Mouse (Mus musculus): Measurements from ENCODE around the gene Glb1. TPM values are rescaled to one million over a fixed set of nuclear protein-coding genes. Genes with fewer than 3 reads are reported as not detected.

The Glb1 gene
- polyA plus RNA-seq, 1 experiment from 2014 or later = 21.9 TPM

- no peaks in the 10 kb centered on the region for H3K9me3 ChIP-seq (ENCODE audit: control insufficient read depth, low read length)
- H3K4me1 ChIP-seq (replicated peaks; ENCODE audit: control insufficient read depth, insufficient read depth, low read length) = no peaks in the 10 kb centered on the region
- H3K4me2 ChIP-seq (replicated peaks; ENCODE audit: low read depth, low read length) = no peak overlapping the region
- no peak for ATAC-seq (ENCODE audit: low FRiP score)
- H3K4me3 ChIP-seq (ENCODE audit: low read depth, low read length) = no peak overlapping the region
- no peak overlapping the region for H3K9ac ChIP-seq (ENCODE audit: low read depth, low read length)
- no peaks in the 10 kb centered on the region for H3K27me3 ChIP-seq (ENCODE audit: control insufficient read depth, insufficient read depth, low read length)
- H3K36me3 ChIP-seq (ENCODE audit: control insufficient read depth, insufficient read depth, low read length) = no peaks in the 10 kb centered on the region
- 91% methylated on average over 8 of the region's 8 CpGs for WGBS
- DNase-seq (ENCODE audit: low spot score) = no peak
- no peak overlapping the region for H3K27ac ChIP-seq (ENCODE audit: low read depth, low read length)
Measured at GRCm38 (mm10) chr9:114443351-114443750, 42.5 kb downstream of the Glb1 start.

GRCm38 (mm10) chr9:114446887-114447286, 46.0 kb downstream of the Glb1 start:
- DNase-seq (ENCODE audit: low spot score) (no peak), ATAC-seq (ENCODE audit: low FRiP score) (no peak)
- Histone ChIP-seq H3K27ac (ENCODE audit: low read depth, low read length) (no peak overlapping the region), H3K9me3 (ENCODE audit: control insufficient read depth, low read length) (no peaks in the 10 kb centered on the region), H3K4me1 (replicated peaks; ENCODE audit: control insufficient read depth, insufficient read depth, low read length) (no peaks in the 10 kb centered on the region), H3K4me2 (replicated peaks; ENCODE audit: low read depth, low read length) (no peak overlapping the region), H3K36me3 (ENCODE audit: control insufficient read depth, insufficient read depth, low read length) (no peaks in the 10 kb centered on the region), H3K27me3 (ENCODE audit: control insufficient read depth, insufficient read depth, low read length) (no peaks in the 10 kb centered on the region), H3K9ac (ENCODE audit: low read depth, low read length) (no peak overlapping the region), H3K4me3 (ENCODE audit: low read depth, low read length) (no peak overlapping the region)
- 89% methylated on average over 8 of the region's 8 CpGs for WGBS

- Histone ChIP-seq H3K9ac (ENCODE audit: low read depth, low read length) (no peak overlapping the region), H3K27ac (ENCODE audit: low read depth, low read length) (no peak overlapping the region), H3K4me3 (ENCODE audit: low read depth, low read length) (no peak overlapping the region), H3K9me3 (ENCODE audit: control insufficient read depth, low read length) (no peaks in the 10 kb centered on the region), H3K36me3 (ENCODE audit: control insufficient read depth, insufficient read depth, low read length) (no peaks in the 10 kb centered on the region), H3K27me3 (ENCODE audit: control insufficient read depth, insufficient read depth, low read length) (no peaks in the 10 kb centered on the region), H3K4me2 (replicated peaks; ENCODE audit: low read depth, low read length) (no peak overlapping the region), H3K4me1 (replicated peaks; ENCODE audit: control insufficient read depth, insufficient read depth, low read length) (no peaks in the 10 kb centered on the region)
- 82% methylated on average over 5 of the region's 5 CpGs for WGBS
- ATAC-seq (ENCODE audit: low FRiP score) (no peak), DNase-seq (ENCODE audit: low spot score) (no peak)
Measured at GRCm38 (mm10) chr9:114448700-114449099, 47.8 kb downstream of the Glb1 start.

- no peaks in the 10 kb centered on the region for H3K36me3 ChIP-seq (ENCODE audit: control insufficient read depth, insufficient read depth, low read length)
- ATAC-seq (ENCODE audit: low FRiP score) = no peak
- H3K27me3 ChIP-seq (ENCODE audit: control insufficient read depth, insufficient read depth, low read length) = no peaks in the 10 kb centered on the region
- H3K27ac ChIP-seq (ENCODE audit: low read depth, low read length) = no peak overlapping the region
- H3K9me3 ChIP-seq (ENCODE audit: control insufficient read depth, low read length) = no peaks in the 10 kb centered on the region
- H3K9ac ChIP-seq (ENCODE audit: low read depth, low read length) = no peak overlapping the region
- no peak for DNase-seq (ENCODE audit: low spot score)
- no peak overlapping the region for H3K4me2 ChIP-seq (replicated peaks; ENCODE audit: low read depth, low read length)
- no peaks in the 10 kb centered on the region for H3K4me1 ChIP-seq (replicated peaks; ENCODE audit: control insufficient read depth, insufficient read depth, low read length)
- 88% methylated on average over 13 of the region's 13 CpGs for WGBS
- H3K4me3 ChIP-seq (ENCODE audit: low read depth, low read length) = no peak overlapping the region
Measured at GRCm38 (mm10) chr9:114449120-114449754, 48.4 kb downstream of the Glb1 start.

GRCm38 (mm10) chr9:114451615-114452014, 50.7 kb downstream of the Glb1 start:
- no peak for ATAC-seq (ENCODE audit: low FRiP score)
- Histone ChIP-seq H3K9ac (ENCODE audit: low read depth, low read length) (no peak overlapping the region), H3K4me3 (ENCODE audit: low read depth, low read length) (no peak overlapping the region), H3K27me3 (ENCODE audit: control insufficient read depth, insufficient read depth, low read length) (no peaks in the 10 kb centered on the region), H3K36me3 (ENCODE audit: control insufficient read depth, insufficient read depth, low read length) (no peaks in the 10 kb centered on the region), H3K4me1 (replicated peaks; ENCODE audit: control insufficient read depth, insufficient read depth, low read length) (no peaks in the 10 kb centered on the region), H3K27ac (ENCODE audit: low read depth, low read length) (no peak overlapping the region), H3K9me3 (ENCODE audit: control insufficient read depth, low read length) (no peaks in the 10 kb centered on the region), H3K4me2 (replicated peaks; ENCODE audit: low read depth, low read length) (no peak overlapping the region)
- no peak for DNase-seq (ENCODE audit: low spot score)
- 86% methylated on average over 7 of the region's 7 CpGs for WGBS

- no peak for ATAC-seq (ENCODE audit: low FRiP score)
- no peak overlapping the region for H3K4me3 ChIP-seq (ENCODE audit: low read depth, low read length)
- H3K9me3 ChIP-seq (ENCODE audit: control insufficient read depth, low read length) = no peaks in the 10 kb centered on the region
- no peak for DNase-seq (ENCODE audit: low spot score)
- 92% methylated on average over 6 of the region's 6 CpGs for whole genome bisulfite sequencing
- no peak overlapping the region for H3K27ac ChIP-seq (ENCODE audit: low read depth, low read length)
- H3K4me1 ChIP-seq (replicated peaks; ENCODE audit: control insufficient read depth, insufficient read depth, low read length) = no peaks in the 10 kb centered on the region
- H3K27me3 ChIP-seq (ENCODE audit: control insufficient read depth, insufficient read depth, low read length) = no peaks in the 10 kb centered on the region
- no peak overlapping the region for H3K4me2 ChIP-seq (replicated peaks; ENCODE audit: low read depth, low read length)
- H3K36me3 ChIP-seq (ENCODE audit: control insufficient read depth, insufficient read depth, low read length) = no peaks in the 10 kb centered on the region
- H3K9ac ChIP-seq (ENCODE audit: low read depth, low read length) = no peak overlapping the region
Measured at GRCm38 (mm10) chr9:114452418-114452817, 51.5 kb downstream of the Glb1 start.

- H3K4me2 ChIP-seq (replicated peaks; ENCODE audit: low read depth, low read length) = no peak overlapping the region
- DNase-seq (ENCODE audit: low spot score) = no peak
- no peaks in the 10 kb centered on the region for H3K4me1 ChIP-seq (replicated peaks; ENCODE audit: control insufficient read depth, insufficient read depth, low read length)
- no peak overlapping the region for H3K9ac ChIP-seq (ENCODE audit: low read depth, low read length)
- no peak overlapping the region for H3K4me3 ChIP-seq (ENCODE audit: low read depth, low read length)
- no peaks in the 10 kb centered on the region for H3K9me3 ChIP-seq (ENCODE audit: control insufficient read depth, low read length)
- ATAC-seq (ENCODE audit: low FRiP score) = no peak
- 84% methylated on average over 2 of the region's 2 CpGs for WGBS
- H3K27me3 ChIP-seq (ENCODE audit: control insufficient read depth, insufficient read depth, low read length) = no peaks in the 10 kb centered on the region
- no peaks in the 10 kb centered on the region for H3K36me3 ChIP-seq (ENCODE audit: control insufficient read depth, insufficient read depth, low read length)
- no peak overlapping the region for H3K27ac ChIP-seq (ENCODE audit: low read depth, low read length)
Measured at GRCm38 (mm10) chr9:114455420-114455819, 54.5 kb downstream of the Glb1 start.

GRCm38 (mm10) chr9:114458436-114458835, 57.6 kb downstream of the Glb1 start:
- Histone ChIP-seq H3K4me1 (replicated peaks; ENCODE audit: control insufficient read depth, insufficient read depth, low read length) (no peaks in the 10 kb centered on the region), H3K4me2 (replicated peaks; ENCODE audit: low read depth, low read length) (no peak overlapping the region), H3K9ac (ENCODE audit: low read depth, low read length) (no peak overlapping the region), H3K36me3 (ENCODE audit: control insufficient read depth, insufficient read depth, low read length) (no peaks in the 10 kb centered on the region), H3K4me3 (ENCODE audit: low read depth, low read length) (no peak overlapping the region), H3K9me3 (ENCODE audit: control insufficient read depth, low read length) (no peaks in the 10 kb centered on the region), H3K27me3 (ENCODE audit: control insufficient read depth, insufficient read depth, low read length) (no peaks in the 10 kb centered on the region), H3K27ac (ENCODE audit: low read depth, low read length) (no peak overlapping the region)
- DNase-seq (ENCODE audit: low spot score) (no peak), ATAC-seq (ENCODE audit: low FRiP score) (no peak)
- WGBS = 87% methylated on average over 3 of the region's 3 CpGs

GRCm38 (mm10) chr9:114462569-114462968, 61.7 kb downstream of the Glb1 start:
- H3K36me3 ChIP-seq (ENCODE audit: control insufficient read depth, insufficient read depth, low read length) = no peaks in the 10 kb centered on the region
- WGBS = 94% methylated on average over 7 of the region's 7 CpGs
- DNase-seq (ENCODE audit: low spot score) = no peak

More at GRCm38 (mm10) chr9:114462569-114462968, 61.7 kb downstream of the Glb1 start:
- H3K27me3 ChIP-seq (ENCODE audit: control insufficient read depth, insufficient read depth, low read length) = no peaks in the 10 kb centered on the region
- H3K4me1 ChIP-seq (replicated peaks; ENCODE audit: control insufficient read depth, insufficient read depth, low read length) = no peaks in the 10 kb centered on the region
- H3K9me3 ChIP-seq (ENCODE audit: control insufficient read depth, low read length) = no peaks in the 10 kb centered on the region
- H3K27ac ChIP-seq (ENCODE audit: low read depth, low read length) = no peak overlapping the region
- no peak for ATAC-seq (ENCODE audit: low FRiP score)
- no peak overlapping the region for H3K4me3 ChIP-seq (ENCODE audit: low read depth, low read length)
- H3K9ac ChIP-seq (ENCODE audit: low read depth, low read length) = no peak overlapping the region
- no peak overlapping the region for H3K4me2 ChIP-seq (replicated peaks; ENCODE audit: low read depth, low read length)

Measured in hindbrain, embryonic 11.5 days (tissue).